Mouse (Mus musculus): ENCODE results near the gene Tmc3. TPM values are rescaled to one million over a fixed set of nuclear protein-coding genes. Genes with fewer than 3 reads are reported as not detected.

Gene Tmc3
- total RNA-seq, 2 experiments from 2014 or later: 0.12 to 0.23 TPM

- intact Hi-C loops (cut with DNase I): loop anchor here (5.0 kb wide), 1 partner anchor 65 kb away; no protein-coding TSS in a partner anchor
- DNase-seq (ENCODE audit: low spot score in 2 of 2): no peak
Measured at GRCm38 (mm10) chr7:83632682-83633120, 48.0 kb downstream of the Tmc3 start.

- no peak for DNase-seq (ENCODE audit: low spot score in 2 of 2)
- intact Hi-C loops (cut with DNase I): loop anchor here (5.0 kb wide), 1 partner anchor 67 kb away; no protein-coding TSS in a partner anchor
Measured at GRCm38 (mm10) chr7:83633856-83634255, 49.1 kb downstream of the Tmc3 start.

- intact Hi-C loops (cut with DNase I): no loop called here
- DNase-seq (ENCODE audit: low spot score in 2 of 2): no peak
Measured at GRCm38 (mm10) chr7:83635726-83636125, 51.0 kb downstream of the Tmc3 start.

- DNase-seq (ENCODE audit: low spot score in 2 of 2): no peak
- intact Hi-C loops (cut with DNase I): no loop called here
Measured at GRCm38 (mm10) chr7:83636425-83636824, 51.7 kb downstream of the Tmc3 start.

GRCm38 (mm10) chr7:83637781-83638583, 53.3 kb downstream of the Tmc3 start:
- DNase-seq (ENCODE audit: low spot score in 2 of 2): no peak
- intact Hi-C loops (cut with DNase I): no loop called here

GRCm38 (mm10) chr7:83639084-83639483, 54.4 kb downstream of the Tmc3 start:
- intact Hi-C loops (cut with DNase I): no loop called here

GRCm38 (mm10) chr7:83640581-83640980, 55.9 kb downstream of the Tmc3 start:
- intact Hi-C loops (cut with DNase I): no loop called here
- DNase-seq (ENCODE audit: low spot score in 2 of 2): no peak

More at GRCm38 (mm10) chr7:83639084-83639483, 54.4 kb downstream of the Tmc3 start:
- no peak for DNase-seq (ENCODE audit: low spot score in 2 of 2)

GRCm38 (mm10) chr7:83641163-83641562, 56.4 kb downstream of the Tmc3 start:
- no peak for DNase-seq (ENCODE audit: low spot score in 2 of 2)
- intact Hi-C loops (cut with DNase I): no loop called here

GRCm38 (mm10) chr7:83643581-83643980, 58.9 kb downstream of the Tmc3 start:
- intact Hi-C loops (cut with DNase I): no loop called here
- no peak for DNase-seq (ENCODE audit: low spot score in 2 of 2)

- DNase-seq (ENCODE audit: low spot score in 2 of 2): no peak
- intact Hi-C loops (cut with DNase I): no loop called here
Measured at GRCm38 (mm10) chr7:83644761-83645160, 60.0 kb downstream of the Tmc3 start.

GRCm38 (mm10) chr7:83645476-83645875, 60.7 kb downstream of the Tmc3 start:
- intact Hi-C loops (cut with DNase I): no loop called here
- DNase-seq (ENCODE audit: low spot score in 2 of 2): no peak

GRCm38 (mm10) chr7:83648807-83649206, 64.1 kb downstream of the Tmc3 start:
- intact Hi-C loops (cut with DNase I): no loop called here
- DNase-seq (ENCODE audit: low spot score in 2 of 2): peak in 1 of 2 experiments; percentile 22

- DNase-seq (ENCODE audit: low spot score in 2 of 2): no peak
- intact Hi-C loops (cut with DNase I): no loop called here
Measured at GRCm38 (mm10) chr7:83650638-83651037, 65.9 kb downstream of the Tmc3 start.

- DNase-seq (ENCODE audit: low spot score in 2 of 2): no peak
- intact Hi-C loops (cut with DNase I): no loop called here
Measured at GRCm38 (mm10) chr7:83652498-83652897, 67.8 kb downstream of the Tmc3 start.

GRCm38 (mm10) chr7:83653605-83654051, 68.9 kb downstream of the Tmc3 start:
- no peak for DNase-seq (ENCODE audit: low spot score in 2 of 2)
- intact Hi-C loops (cut with DNase I): no loop called here

- intact Hi-C loops (cut with DNase I): no loop called here
- no peak for DNase-seq (ENCODE audit: low spot score in 2 of 2)
Measured at GRCm38 (mm10) chr7:83654196-83654595, 69.5 kb downstream of the Tmc3 start.

- intact Hi-C loops (cut with DNase I): no loop called here
- DNase-seq (ENCODE audit: low spot score in 2 of 2): no peak
Measured at GRCm38 (mm10) chr7:83654938-83655630, 70.4 kb downstream of the Tmc3 start.

- intact Hi-C loops (cut with DNase I): no loop called here
Measured at GRCm38 (mm10) chr7:83658716-83659115, 74.0 kb downstream of the Tmc3 start.

GRCm38 (mm10) chr7:83659159-83660065, 74.7 kb downstream of the Tmc3 start:
- no peak for DNase-seq (ENCODE audit: low spot score in 2 of 2)
- intact Hi-C loops (cut with DNase I): loop anchor here (10.0 kb wide), 2 partner anchors 145 to 225 kb away; partner anchors contain the start of genes Mesd and Tlnrd1

More at GRCm38 (mm10) chr7:83658716-83659115, 74.0 kb downstream of the Tmc3 start:
- no peak for DNase-seq (ENCODE audit: low spot score in 2 of 2)
